Mouse (Mus musculus): ENCODE measurements around the gene Hook1. TPM values are rescaled to one million over a fixed set of nuclear protein-coding genes. Genes with fewer than 3 reads are reported as not detected.

The Hook1 gene
- polyA plus RNA-seq, 2 experiments from 2014 or later = 7.4 to 8.2 TPM

Other genes with a start within 250 kb of the Hook1 start
- gene Cyp2j13, start 110.3 kb downstream of the Hook1 start, polyA plus RNA-seq (2017; shearing (Covaris generic)) = not detected
- gene Cyp2j12, start 173.9 kb downstream of the Hook1 start, polyA plus RNA-seq (2017; shearing (Covaris generic)) = not detected

All from activated CD4-positive, CD25-positive, alpha-beta regulatory T cell, adult 4 months (primary cell).